Mouse (Mus musculus): ENCODE data around the gene Rgs11.
"Not testable (repeated sequence)": the region's sequence is repeated elsewhere in the genome, so short reads cannot be mapped to it uniquely, and the experiment has no call there.

- not testable (repeated sequence) for TF ChIP-seq GATA1 (IDR thresholded peaks at IDR 0.05; ENCODE audit: borderline replicate concordance, low read length); FLI1 (IDR thresholded peaks at IDR 0.05; ENCODE audit: low read length)
Measured at GRCm38 (mm10) chr17:26191486-26191885, 11.3 kb upstream of the Rgs11 start.

Measured in megakaryocyte, embryonic 14.5 days (primary cell).